Mouse (Mus musculus): ENCODE measurements around the gene Zfp202. TPM values are rescaled to one million over a fixed set of nuclear protein-coding genes. Genes with fewer than 3 reads are reported as not detected.

Gene Zfp202
- total RNA-seq, 1 experiment, result 2.1 TPM

- peaks cover 0 to 5% of the 10 kb centered on the region in 2 experiments; a peak in 2 of 4 replicates for H3K4me1 ChIP-seq (ENCODE audit: control insufficient read depth in 2 of 2, insufficient read depth in 2 of 2, low read length in 2 of 2, poor library complexity in 1 of 2)
- H3K27ac ChIP-seq (ENCODE audit: insufficient read depth, low read depth, low read length, poor library complexity, severe bottlenecking), result no peak overlapping the region
- no peak overlapping the region for H3K9ac ChIP-seq (ENCODE audit: insufficient read depth, low read depth, low read length, poor library complexity, severe bottlenecking)
- in situ Hi-C loops (cut with MboI; ENCODE audit: low sequenced_read_pairs in 2 of 2, unreplicated experiment in 2 of 2), result no loop called here
- no peak for DNase-seq (ENCODE audit: low read depth, low spot score)
- H3K36me3 ChIP-seq (ENCODE audit: control insufficient read depth, insufficient read depth, low read length, poor library complexity, severe bottlenecking), result no peaks in the 10 kb centered on the region
- TF ChIP-seq HCFC1 (IDR thresholded peaks at IDR 0.05; ENCODE audit: borderline replicate concordance, insufficient read depth, low read length) (no peak), CHD2 (IDR thresholded peaks at IDR 0.05; ENCODE audit: low read depth, low read length) (no peak), ZNF384 (IDR thresholded peaks at IDR 0.05; ENCODE audit: low read depth, low read length) (no peak), MAFK (IDR thresholded peaks at IDR 0.05; ENCODE audit: insufficient read depth, low read depth, low read length) (no peak), ZC3H11A (IDR thresholded peaks at IDR 0.05; ENCODE audit: borderline replicate concordance, low read depth, low read length) (no peak)
- no peak overlapping the region for H3K4me3 ChIP-seq (ENCODE audit: insufficient read depth in 1 of 2, low read depth in 1 of 2, low read length in 2 of 2, poor library complexity in 1 of 2, severe bottlenecking in 1 of 2)
- no peaks in the 10 kb centered on the region for H3K9me3 ChIP-seq (ENCODE audit: control insufficient read depth, insufficient read depth, low read depth, low read length)
These were observed 54.6 kb downstream of the Zfp202 start for GRCm38 (mm10) chr9:40246702-40247101.

GRCm38 (mm10) chr9:40249106-40249505 lies 57.0 kb downstream of the Zfp202 start:
- TF ChIP-seq ZC3H11A (IDR thresholded peaks at IDR 0.05; ENCODE audit: borderline replicate concordance, low read depth, low read length), result no peak
- no peak for TF ChIP-seq MAFK (IDR thresholded peaks at IDR 0.05; ENCODE audit: insufficient read depth, low read depth, low read length)
- TF ChIP-seq ZNF384 (IDR thresholded peaks at IDR 0.05; ENCODE audit: low read depth, low read length), result no peak
- no peak for TF ChIP-seq HCFC1 (IDR thresholded peaks at IDR 0.05; ENCODE audit: borderline replicate concordance, insufficient read depth, low read length)
- no peak for TF ChIP-seq CHD2 (IDR thresholded peaks at IDR 0.05; ENCODE audit: low read depth, low read length)
- Histone ChIP-seq H3K4me1 (ENCODE audit: control insufficient read depth in 2 of 2, insufficient read depth in 2 of 2, low read length in 2 of 2, poor library complexity in 1 of 2) (0 out of 4 replicates have a peak, but pooled peaks cover 0 to 2% of the 10 kb centered on the region in 2 experiments), H3K9ac (ENCODE audit: insufficient read depth, low read depth, low read length, poor library complexity, severe bottlenecking) (no peak overlapping the region), H3K9me3 (ENCODE audit: control insufficient read depth, insufficient read depth, low read depth, low read length) (no peaks in the 10 kb centered on the region), H3K27ac (ENCODE audit: insufficient read depth, low read depth, low read length, poor library complexity, severe bottlenecking) (no peak overlapping the region), H3K36me3 (ENCODE audit: control insufficient read depth, insufficient read depth, low read length, poor library complexity, severe bottlenecking) (no peaks in the 10 kb centered on the region), H3K4me3 (ENCODE audit: insufficient read depth in 1 of 2, low read depth in 1 of 2, low read length in 2 of 2, poor library complexity in 1 of 2, severe bottlenecking in 1 of 2) (no peak overlapping the region)
- in situ Hi-C loops (cut with MboI; ENCODE audit: low sequenced_read_pairs in 2 of 2, unreplicated experiment in 2 of 2), result no loop called here
- DNase-seq (ENCODE audit: low read depth, low spot score), result no peak

GRCm38 (mm10) chr9:40252459-40252858 lies 60.3 kb downstream of the Zfp202 start:
- no peak overlapping the region for H3K27ac ChIP-seq (ENCODE audit: insufficient read depth, low read depth, low read length, poor library complexity, severe bottlenecking)
- H3K9ac ChIP-seq (ENCODE audit: insufficient read depth, low read depth, low read length, poor library complexity, severe bottlenecking), result no peak overlapping the region
- in situ Hi-C loops (cut with MboI; ENCODE audit: low sequenced_read_pairs in 2 of 2, unreplicated experiment in 2 of 2), result no loop called here
- H3K36me3 ChIP-seq (ENCODE audit: control insufficient read depth, insufficient read depth, low read length, poor library complexity, severe bottlenecking), result no peaks in the 10 kb centered on the region
- no peak for DNase-seq (ENCODE audit: low read depth, low spot score)
- H3K4me1 ChIP-seq (ENCODE audit: control insufficient read depth in 2 of 2, insufficient read depth in 2 of 2, low read length in 2 of 2, poor library complexity in 1 of 2), result no peaks in the 10 kb centered on the region
- H3K9me3 ChIP-seq (ENCODE audit: control insufficient read depth, insufficient read depth, low read depth, low read length), result no peaks in the 10 kb centered on the region
- no peak for TF ChIP-seq CHD2 (IDR thresholded peaks at IDR 0.05; ENCODE audit: low read depth, low read length)
- TF ChIP-seq MAFK (IDR thresholded peaks at IDR 0.05; ENCODE audit: insufficient read depth, low read depth, low read length), result no peak
- no peak for TF ChIP-seq ZNF384 (IDR thresholded peaks at IDR 0.05; ENCODE audit: low read depth, low read length)
- no peak for TF ChIP-seq ZC3H11A (IDR thresholded peaks at IDR 0.05; ENCODE audit: borderline replicate concordance, low read depth, low read length)
- no peak for TF ChIP-seq HCFC1 (IDR thresholded peaks at IDR 0.05; ENCODE audit: borderline replicate concordance, insufficient read depth, low read length)
- no peak overlapping the region for H3K4me3 ChIP-seq (ENCODE audit: insufficient read depth in 1 of 2, low read depth in 1 of 2, low read length in 2 of 2, poor library complexity in 1 of 2, severe bottlenecking in 1 of 2)

Other genes with a start within 250 kb of the Zfp202 start
- not detected in 2 replicates for gene Olfr975, start 240.3 kb upstream of the Zfp202 start, total RNA-seq (2012; rRNA removed)
- gene Olfr976, start 231.2 kb upstream of the Zfp202 start, total RNA-seq (2012; rRNA removed), result not detected in 2 replicates
- not detected in 2 replicates for gene Olfr978, start 200.2 kb upstream of the Zfp202 start, total RNA-seq (2012; rRNA removed)
- 0.13 TPM in 1 of 2 replicates, not detected in the other for gene Olfr979, start 188.9 kb upstream of the Zfp202 start, total RNA-seq (2012; rRNA removed)
- gene Olfr980, start 182.7 kb upstream of the Zfp202 start, total RNA-seq (2012; rRNA removed), result 0.16 TPM in 1 of 2 replicates, not detected in the other
- gene Olfr981, start 170.9 kb upstream of the Zfp202 start, total RNA-seq (2012; rRNA removed), result not detected in 2 replicates
- 0.05 TPM in 1 of 2 replicates, not detected in the other for gene Olfr982, start 118.5 kb upstream of the Zfp202 start, total RNA-seq (2012; rRNA removed)
- gene Olfr983, start 98.7 kb upstream of the Zfp202 start, total RNA-seq (2012; rRNA removed), result 0.13 and 0.21 TPM in 2 replicates
- 0.36 and 0.48 TPM in 2 replicates for gene Olfr984, start 78.1 kb upstream of the Zfp202 start, total RNA-seq (2012; rRNA removed)
- gene Olfr985, start 62.1 kb upstream of the Zfp202 start, total RNA-seq (2012; rRNA removed), result 3.4 and 3.8 TPM in 2 replicates
- not detected in 2 replicates for gene Tmem225, start 44.2 kb upstream of the Zfp202 start, total RNA-seq (2012; rRNA removed)
- gene Olfr986, start 11.4 kb upstream of the Zfp202 start, total RNA-seq (2012; rRNA removed), result 0.31 and 0.53 TPM in 2 replicates
- gene Scn3b, start 76.9 kb downstream of the Zfp202 start, total RNA-seq (2012; rRNA removed), result 3.1 TPM in 2 replicates